Mouse (Mus musculus) 3T3-L1 (cell line): ENCODE measurements at regions not wholly inside any gene's neighbourhood (a gene's known extent, or its start where the extent isn't known, plus 50 kb on each side); places are given as distances from the start of the nearest gene placed in this dataset.

ENCODE experiments used
- DNase-seq: peaks from one replicate; pipeline ENCODE4 v3.0.0-alpha.2; 2015; ENCODE audit warnings: low read depth, low spot score

- no peak for DNase-seq
Measured at GRCm38 (mm10) chr14:46221897-46222669, 157.1 kb upstream of the Gm15217 start.

- DNase-seq: no peak
Measured at GRCm38 (mm10) chr14:46223008-46223407, 156.2 kb upstream of the Gm15217 start.

GRCm38 (mm10) chr14:46224421-46224950 lies 154.7 kb upstream of the Gm15217 start:
- peak; percentile 56 for DNase-seq

- no peak for DNase-seq
Measured at GRCm38 (mm10) chr14:46225851-46226608, 153.2 kb upstream of the Gm15217 start.

GRCm38 (mm10) chr14:46234040-46234439 lies 145.2 kb upstream of the Gm15217 start:
- peak; percentile 20 for DNase-seq

GRCm38 (mm10) chr14:46234835-46235234 lies 144.4 kb upstream of the Gm15217 start:
- no peak for DNase-seq

- peak; percentile 69 for DNase-seq
Measured at GRCm38 (mm10) chr14:46240046-46240800, 139.0 kb upstream of the Gm15217 start.

- DNase-seq: no peak
Measured at GRCm38 (mm10) chr14:46240896-46241295, 138.3 kb upstream of the Gm15217 start.

GRCm38 (mm10) chr14:46247491-46248484 lies 131.4 kb upstream of the Gm15217 start:
- no peak for DNase-seq

GRCm38 (mm10) chr14:46249141-46249540 lies 130.1 kb upstream of the Gm15217 start:
- DNase-seq: no peak

GRCm38 (mm10) chr14:46255261-46255660 lies 124.0 kb upstream of the Gm15217 start:
- DNase-seq: no peak

GRCm38 (mm10) chr14:46256336-46256735 lies 122.9 kb upstream of the Gm15217 start:
- DNase-seq: no peak

- peak; percentile 60 for DNase-seq
Measured at GRCm38 (mm10) chr14:46257311-46257710, 121.9 kb upstream of the Gm15217 start.

- no peak for DNase-seq
Measured at GRCm38 (mm10) chr14:46258551-46258950, 120.7 kb upstream of the Gm15217 start.

- no peak for DNase-seq
Measured at GRCm38 (mm10) chr14:46260291-46260980, 118.8 kb upstream of the Gm15217 start.

- DNase-seq: no peak
Measured at GRCm38 (mm10) chr14:46275455-46275854, 103.8 kb upstream of the Gm15217 start.

- no peak for DNase-seq
Measured at GRCm38 (mm10) chr14:46276926-46277831, 102.0 kb upstream of the Gm15217 start.

GRCm38 (mm10) chr14:46277832-46278611 lies 101.2 kb upstream of the Gm15217 start:
- no peak for DNase-seq
